Mouse (Mus musculus) forebrain, embryonic 15.5 days (tissue): Measurements from ENCODE around the gene Crlf3. TPM values are rescaled to one million over a fixed set of nuclear protein-coding genes. Genes with fewer than 3 reads are reported as not detected.
"Not testable (repeated sequence)": the region's sequence is repeated elsewhere in the genome, so short reads cannot be mapped to it uniquely, and the experiment has no call there.

Experiments
- ATAC-seq: fragments of 200-750 bp; cut with Nextera tagmentation; replicated peaks from 2 replicates; pipeline ENCODE4 v1.8.0; 2017; ENCODE audit warnings: mild to moderate bottlenecking, moderate TSS enrichment, moderate library complexity
- H3K27ac ChIP-seq: fragments of 300-500 bp; sonication (generic); replicated peaks from 2 replicates; pipeline ENCODE4 v1.5.1; 2015; ENCODE audit warnings: mild to moderate bottlenecking, inconsistent platforms
- H3K27me3 ChIP-seq: fragments of 300-500 bp; sonication (generic); 2 replicates; pipeline ENCODE4 v1.6.1; 2015; ENCODE audit warnings: inconsistent platforms
- H3K36me3 ChIP-seq: fragments of 300-500 bp; sonication (generic); 2 replicates; pipeline ENCODE4 v1.6.1; 2015; ENCODE audit warnings: mild to moderate bottlenecking, inconsistent platforms
- H3K4me1 ChIP-seq: fragments of 300-500 bp; sonication (generic); 2 replicates; pipeline ENCODE4 v1.6.1; 2015; ENCODE audit warnings: inconsistent platforms
- H3K4me2 ChIP-seq: fragments of 300-500 bp; sonication (generic); replicated peaks from 2 replicates; pipeline ENCODE4 v1.6.1; 2015; ENCODE audit warnings: mild to moderate bottlenecking, inconsistent platforms
- H3K4me3 ChIP-seq: fragments of 300-500 bp; sonication (generic); 2 replicates; pipeline ENCODE4 v1.5.1; 2015; ENCODE audit warnings: mild to moderate bottlenecking, inconsistent platforms
- H3K9ac ChIP-seq: fragments of 300-500 bp; sonication (generic); replicated peaks from 2 replicates; pipeline ENCODE4 v1.6.1; 2015; ENCODE audit warnings: mild to moderate bottlenecking, inconsistent platforms
- H3K9me3 ChIP-seq: fragments of 300-500 bp; sonication (generic); 2 replicates; pipeline ENCODE4 v1.6.1; 2016; ENCODE audit warnings: inconsistent platforms
- WGBS: fragments of 180-500 bp; shearing (Covaris S2); methylation state at CpG from one replicate; pipeline ENCODE4 v1.1.7; 2015; ENCODE audit warnings: mixed read lengths; 5-methylcytosine and 5-hydroxymethylcytosine counted together
- polyA plus RNA-seq: library from polyadenylated mRNA; unstranded; fragments of >200 nt; fragmentation: Nextera tagmentation; extraction: Ambion mirVana; gene quantifications from 2 replicates; pipeline ENCODE4 v1.2.1, GENCODE M21; 2015

Crlf3 gene
- polyA plus RNA-seq, 1 experiment from 2014 or later, result 19.6 TPM

DNA sequence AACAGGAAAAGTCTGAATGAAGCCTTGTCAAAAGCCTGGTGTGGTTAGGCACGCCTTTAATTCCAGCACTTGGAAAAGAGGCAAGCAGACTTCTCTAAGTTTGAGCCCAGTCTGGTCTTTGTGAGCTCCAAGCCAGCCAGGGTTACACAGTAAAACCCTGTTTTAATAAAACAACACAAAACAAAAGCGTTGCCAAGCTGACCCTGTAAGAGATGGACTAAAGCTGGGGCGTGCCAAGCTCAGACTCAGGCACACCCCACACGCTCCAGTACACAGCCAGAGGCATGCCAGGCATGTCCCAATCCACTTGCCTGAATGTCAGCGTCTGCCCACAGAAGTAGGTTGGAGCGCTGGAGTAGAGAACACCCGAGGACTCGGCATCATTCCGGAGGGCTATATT lies 24.6 kb downstream of the Crlf3 start:
- Histone ChIP-seq H3K27ac (no peak overlapping the region), H3K27me3 (no peaks in the 10 kb centered on the region), H3K9me3 (no peaks in the 10 kb centered on the region), H3K4me1 (no peaks in the 10 kb centered on the region), H3K36me3 (peaks cover 15% of the 10 kb centered on the region), H3K4me2 (no peak overlapping the region), H3K4me3 (no peak overlapping the region), H3K9ac (no peak overlapping the region)
- 87% methylated on average over 9 of the region's 9 CpGs for WGBS
- no peak for ATAC-seq

DNA sequence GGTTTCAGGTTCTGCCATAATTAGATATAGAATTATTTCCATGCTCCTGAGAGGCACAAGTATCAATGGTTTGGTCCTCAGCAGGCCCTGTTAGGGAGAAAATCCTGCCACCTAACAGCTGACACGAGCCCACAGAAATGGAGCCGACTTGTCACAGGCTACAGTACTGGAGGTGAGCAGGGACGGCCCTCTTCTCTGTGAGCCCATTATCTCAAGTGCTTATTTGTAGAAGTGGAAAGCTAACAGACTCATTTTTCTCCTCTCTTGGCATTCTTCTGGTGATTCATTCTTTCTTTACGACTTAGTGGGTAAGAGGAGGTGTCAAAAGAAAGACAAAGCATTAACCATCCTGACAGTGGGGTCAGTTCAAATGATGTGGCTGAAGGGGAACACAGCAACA lies 26.1 kb downstream of the Crlf3 start:
- H3K4me3 ChIP-seq, result no peak overlapping the region

DNA sequence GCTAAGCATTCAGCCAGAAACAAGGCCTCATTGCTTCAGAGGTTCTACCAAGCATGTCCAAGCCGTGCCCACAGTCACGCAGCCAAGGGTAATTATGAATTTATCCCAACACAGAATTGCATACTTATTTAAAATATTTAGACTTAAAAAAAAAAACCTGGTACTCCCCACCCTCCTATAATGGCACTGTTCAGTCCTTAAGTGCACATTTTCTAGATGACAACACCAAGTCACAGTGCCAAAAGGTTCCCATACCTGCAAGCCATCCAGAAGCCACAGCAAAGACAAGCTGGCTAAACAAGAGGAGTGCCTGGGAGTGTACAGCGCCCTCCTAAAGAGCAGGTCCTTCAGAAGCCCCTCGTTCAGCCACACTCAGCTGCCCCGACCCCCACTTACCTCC lies 27.6 kb downstream of the Crlf3 start:
- 93% methylated on average over 5 of the region's 5 CpGs for WGBS
- H3K4me3 ChIP-seq, result no peak overlapping the region
- no peaks in the 10 kb centered on the region for H3K27me3 ChIP-seq
- H3K4me1 ChIP-seq, result no peaks in the 10 kb centered on the region
- H3K9ac ChIP-seq, result no peak overlapping the region
- H3K36me3 ChIP-seq, result peaks cover 15% of the 10 kb centered on the region
- H3K4me2 ChIP-seq, result no peak overlapping the region
- no peak for ATAC-seq
- H3K9me3 ChIP-seq, result no peaks in the 10 kb centered on the region
- H3K27ac ChIP-seq, result no peak overlapping the region

More for the DNA sequence above, 26.1 kb downstream of the Crlf3 start:
- Histone ChIP-seq H3K9me3 (no peaks in the 10 kb centered on the region), H3K9ac (no peak overlapping the region), H3K36me3 (peaks cover 15% of the 10 kb centered on the region), H3K27ac (no peak overlapping the region), H3K4me2 (no peak overlapping the region), H3K4me1 (no peaks in the 10 kb centered on the region), H3K27me3 (no peaks in the 10 kb centered on the region)
- ATAC-seq, result no peak
- 76% methylated on average over 4 of the region's 4 CpGs for WGBS

DNA sequence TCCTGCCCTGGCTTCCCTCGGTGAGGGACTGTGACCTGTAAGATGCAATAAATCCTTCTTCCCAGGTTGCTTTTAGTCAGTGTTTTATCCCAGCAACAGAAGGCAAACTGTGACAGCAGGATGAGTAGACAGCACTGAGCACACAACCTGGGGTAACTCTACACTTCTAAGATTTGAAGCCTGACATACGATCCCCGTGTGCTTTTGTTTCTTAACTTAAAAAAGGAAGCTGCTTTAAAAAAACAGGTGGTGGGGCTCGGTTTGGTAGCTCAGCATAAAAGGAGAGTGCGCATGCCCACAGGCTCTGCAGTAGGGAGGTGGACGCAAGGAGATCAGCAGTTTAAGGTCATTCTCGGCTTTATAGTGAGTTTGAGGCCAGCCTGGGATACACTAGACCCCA lies 28.3 kb downstream of the Crlf3 start:
- Histone ChIP-seq H3K9ac (no peak overlapping the region), H3K4me1 (no peaks in the 10 kb centered on the region), H3K4me3 (no peak overlapping the region), H3K9me3 (no peaks in the 10 kb centered on the region), H3K27me3 (no peaks in the 10 kb centered on the region), H3K36me3 (peaks cover 13% of the 10 kb centered on the region), H3K4me2 (no peak overlapping the region), H3K27ac (no peak overlapping the region)
- ATAC-seq, result no peak
- WGBS, result 81% methylated on average over 7 of the region's 7 CpGs

DNA sequence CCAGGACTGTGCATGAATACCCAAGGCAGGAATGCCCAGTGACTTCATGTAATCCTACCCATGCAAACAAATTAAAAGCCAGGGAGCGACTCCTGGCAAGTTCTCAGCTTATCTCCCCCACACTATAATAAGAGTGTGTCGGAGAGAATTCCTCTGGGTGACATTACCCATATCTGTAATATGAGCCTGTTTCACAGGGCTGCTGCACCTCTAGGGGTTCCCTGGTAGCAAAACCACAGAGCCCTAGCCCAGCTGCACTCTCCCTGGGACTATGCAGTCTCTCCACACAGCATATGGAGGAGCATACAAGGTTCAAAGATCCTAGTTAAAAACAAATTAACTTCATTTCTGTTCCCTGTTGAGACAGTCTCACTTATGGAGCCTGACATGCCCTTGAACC lies 30.7 kb downstream of the Crlf3 start:
- no peak for ATAC-seq
- no peaks in the 10 kb centered on the region for H3K4me1 ChIP-seq
- no peak overlapping the region for H3K4me3 ChIP-seq
- H3K36me3 ChIP-seq, result 0 out of 2 replicates have a peak, but pooled peaks cover 4% of the 10 kb centered on the region
- no peaks in the 10 kb centered on the region for H3K27me3 ChIP-seq
- no peak overlapping the region for H3K27ac ChIP-seq
- no peaks in the 10 kb centered on the region for H3K9me3 ChIP-seq
- H3K9ac ChIP-seq, result no peak overlapping the region
- H3K4me2 ChIP-seq, result no peak overlapping the region
- WGBS, result 83% methylated on average over 2 of the region's 2 CpGs

DNA sequence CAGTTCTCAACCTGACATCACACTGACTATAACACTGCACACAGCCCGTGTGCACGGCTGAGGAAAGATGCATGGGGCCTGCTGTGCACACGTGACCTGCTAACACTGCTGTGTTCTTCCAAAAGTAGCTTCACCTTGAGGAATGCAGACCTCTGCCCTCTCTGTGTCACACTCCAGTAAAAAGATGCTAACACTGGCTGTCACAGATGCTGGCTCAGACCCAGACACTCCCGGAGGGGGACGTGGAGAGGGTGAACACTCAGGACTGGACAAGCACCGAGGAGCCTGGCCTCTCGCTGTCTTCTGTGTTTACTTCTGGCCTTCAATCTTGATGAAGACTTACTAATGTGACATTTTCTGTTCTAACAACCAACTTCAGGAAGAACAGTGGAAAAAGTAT lies 33.9 kb downstream of the Crlf3 start:
- Histone ChIP-seq H3K4me2 (no peak overlapping the region), H3K4me1 (no peaks in the 10 kb centered on the region), H3K9me3 (no peaks in the 10 kb centered on the region), H3K4me3 (no peak overlapping the region), H3K36me3 (0 out of 2 replicates have a peak, but pooled peaks cover 4% of the 10 kb centered on the region), H3K9ac (no peak overlapping the region), H3K27me3 (no peaks in the 10 kb centered on the region), H3K27ac (no peak overlapping the region)
- ATAC-seq, result no peak
- WGBS, result 88% methylated on average over 7 of the region's 7 CpGs

DNA sequence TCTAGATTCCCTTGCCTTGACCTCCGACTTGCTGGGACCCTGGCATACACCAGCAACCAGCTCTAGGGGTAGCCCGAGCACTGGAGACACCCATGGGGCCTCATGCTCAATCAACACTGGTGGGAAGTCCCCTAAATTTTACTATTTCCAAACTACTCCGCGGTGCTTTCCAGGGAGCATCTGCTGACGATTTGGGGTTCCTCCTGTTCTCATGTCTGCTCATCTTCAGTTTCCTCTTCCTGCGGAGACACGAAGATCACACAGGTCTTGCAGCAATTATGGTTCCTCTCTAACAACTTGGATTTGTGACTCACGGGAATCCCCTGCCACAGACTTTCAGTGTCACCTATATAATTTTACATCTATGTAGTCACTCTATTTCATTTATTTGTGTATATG lies 37.4 kb downstream of the Crlf3 start:
- Histone ChIP-seq H3K27me3 (no peaks in the 10 kb centered on the region), H3K4me2 (no peak overlapping the region), H3K9ac (no peak overlapping the region), H3K9me3 (no peaks in the 10 kb centered on the region), H3K4me1 (no peaks in the 10 kb centered on the region), H3K27ac (no peak overlapping the region), H3K36me3 (0 out of 2 replicates have a peak, but pooled peaks cover 4% of the 10 kb centered on the region), H3K4me3 (no peak overlapping the region)
- no peak for ATAC-seq
- 87% methylated on average over 8 of the region's 8 CpGs for WGBS

DNA sequence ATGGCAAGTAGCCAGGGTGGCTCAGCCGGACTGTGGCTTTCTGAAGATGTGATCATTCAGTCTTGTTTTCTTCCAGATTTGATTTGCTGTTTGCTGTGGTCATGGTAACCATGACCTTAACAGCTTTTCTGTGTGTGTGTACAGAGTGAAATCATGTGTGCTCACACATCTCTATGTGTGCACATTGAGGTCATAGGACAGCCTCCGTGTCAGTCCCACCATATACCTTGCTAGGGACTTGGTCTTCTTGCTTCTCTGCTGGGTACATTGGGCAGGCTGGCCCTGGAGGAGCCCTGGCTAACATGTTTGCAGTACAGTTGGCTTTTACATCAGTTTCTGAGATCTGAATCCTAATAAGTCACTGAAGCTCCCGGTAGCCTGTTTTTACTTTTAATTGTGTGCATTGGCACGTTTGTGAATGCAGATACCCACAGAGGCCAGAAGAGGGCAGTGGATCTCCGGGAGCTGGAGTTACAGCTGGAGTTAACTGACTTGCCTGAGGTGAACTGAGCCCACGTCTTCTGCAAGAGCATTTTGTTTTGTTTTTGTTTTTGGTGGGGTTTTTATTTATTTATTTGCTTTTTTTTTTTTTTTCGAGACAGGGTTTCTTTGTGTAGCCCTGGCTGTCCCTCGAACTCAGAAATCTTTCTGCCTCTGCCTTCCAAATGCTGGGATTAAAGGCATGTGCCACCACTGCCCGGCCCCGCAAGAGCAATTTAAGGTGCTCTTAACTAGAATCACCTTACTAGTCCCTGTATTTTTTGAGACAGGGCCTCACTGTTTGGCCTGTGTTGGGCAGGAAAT lies 38.0 kb downstream of the Crlf3 start:
- H3K27ac ChIP-seq, result no peak overlapping the region
- H3K27me3 ChIP-seq, result no peaks in the 10 kb centered on the region
- no peak overlapping the region for H3K9ac ChIP-seq
- WGBS, result 56% methylated on average over 10 of the region's 10 CpGs
- H3K4me1 ChIP-seq, result no peaks in the 10 kb centered on the region
- no peak overlapping the region for H3K4me2 ChIP-seq
- no peak for ATAC-seq
- no peak overlapping the region for H3K4me3 ChIP-seq
- no peaks in the 10 kb centered on the region for H3K9me3 ChIP-seq
- H3K36me3 ChIP-seq, result 0 out of 2 replicates have a peak, but pooled peaks cover 4% of the 10 kb centered on the region

DNA sequence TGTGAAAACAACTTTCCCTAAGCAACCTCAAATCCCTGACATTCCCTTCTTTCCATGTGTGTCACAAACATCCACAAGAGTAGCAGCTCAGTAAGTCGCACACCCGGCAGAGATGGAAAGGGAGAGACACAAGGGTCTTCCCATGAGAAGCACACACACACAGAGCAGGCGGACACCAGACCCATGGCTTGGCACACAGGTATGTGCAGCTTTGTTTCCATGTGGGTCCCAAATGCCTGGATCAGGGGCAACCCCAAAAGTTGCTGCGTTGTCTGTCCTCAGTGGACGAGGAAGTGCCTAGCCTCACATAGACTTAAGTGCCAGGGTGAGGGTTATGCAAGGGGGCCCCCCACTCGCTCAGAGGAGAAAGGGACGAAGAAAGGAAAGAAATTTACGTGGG lies 43.3 kb downstream of the Crlf3 start:
- no peaks in the 10 kb centered on the region for H3K27me3 ChIP-seq
- peaks cover 24% of the 10 kb centered on the region for H3K36me3 ChIP-seq
- no peak overlapping the region for H3K4me3 ChIP-seq
- no peaks in the 10 kb centered on the region for H3K4me1 ChIP-seq
- no peak for ATAC-seq
- no peak overlapping the region for H3K4me2 ChIP-seq
- H3K9me3 ChIP-seq, result no peaks in the 10 kb centered on the region
- no peak overlapping the region for H3K27ac ChIP-seq
- 80% methylated on average over 8 of the region's 8 CpGs for WGBS
- H3K9ac ChIP-seq, result no peak overlapping the region

DNA sequence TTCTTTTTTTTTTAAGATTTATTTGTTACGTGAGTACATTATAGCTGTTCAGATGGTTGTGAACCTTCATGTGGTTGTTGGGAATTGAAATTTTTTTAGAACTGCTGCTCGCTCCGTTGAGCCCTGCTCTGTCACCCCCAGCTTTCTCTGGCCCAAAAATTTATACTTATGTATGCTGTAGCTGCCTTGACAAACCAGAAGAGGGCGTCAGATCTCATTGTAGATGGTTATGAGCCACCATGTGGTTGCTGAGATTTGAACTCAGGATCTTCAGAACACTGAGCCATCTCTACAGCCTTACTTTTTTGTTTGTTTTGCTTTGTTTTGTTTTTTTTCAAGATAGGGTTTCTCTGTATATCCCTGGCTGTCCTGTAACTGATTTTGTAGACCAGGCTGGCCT lies 59.5 kb downstream of the Crlf3 start:
- Histone ChIP-seq H3K36me3 (peaks cover 73% of the 10 kb centered on the region), H3K4me2 (no peak overlapping the region), H3K9me3 (no peaks in the 10 kb centered on the region), H3K27me3 (no peaks in the 10 kb centered on the region), H3K27ac (no peak overlapping the region), H3K4me1 (no peaks in the 10 kb centered on the region), H3K9ac (no peak overlapping the region), H3K4me3 (no peak overlapping the region)
- WGBS, result 91% methylated on average over 4 of the region's 4 CpGs
- ATAC-seq, result no peak

DNA sequence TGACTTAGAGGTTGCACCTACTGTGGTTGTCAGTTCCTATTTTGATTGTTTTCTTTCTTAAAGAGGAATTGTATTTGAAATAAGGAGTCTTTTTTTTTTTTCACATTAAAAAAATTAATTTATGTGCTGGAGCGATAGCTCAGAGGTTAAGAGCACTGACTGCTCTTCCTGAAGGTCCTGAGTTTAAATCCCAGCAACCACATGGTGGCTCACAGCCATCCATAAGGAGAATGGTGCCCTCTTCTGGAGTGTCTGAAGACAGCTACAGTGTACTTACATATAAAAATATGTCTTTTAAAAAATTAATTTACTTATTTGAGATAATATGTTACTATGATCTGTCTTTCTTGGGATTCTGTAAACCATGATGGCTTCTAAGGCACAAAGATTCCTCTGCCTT lies 61.0 kb downstream of the Crlf3 start:
- H3K27me3 ChIP-seq, result no peaks in the 10 kb centered on the region
- no peak for ATAC-seq

DNA sequence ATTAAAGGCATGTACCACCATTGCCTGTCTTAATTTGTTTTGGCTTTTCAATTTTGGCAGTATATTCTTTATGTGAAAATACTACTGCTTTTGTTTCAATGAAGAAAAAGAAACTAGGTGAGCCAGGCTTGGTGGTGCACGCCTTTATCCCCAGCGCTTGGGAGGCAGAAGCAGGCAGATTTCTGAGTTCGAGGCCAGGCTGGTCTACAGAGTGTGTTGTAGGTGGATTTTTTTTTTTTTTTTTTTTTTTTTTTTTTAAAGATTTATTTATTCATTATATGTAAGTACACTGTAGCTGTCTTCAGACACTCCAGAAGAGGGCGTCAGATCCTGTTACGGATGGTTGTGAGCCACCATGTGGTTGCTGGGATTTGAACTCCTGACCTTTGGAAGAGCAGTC lies 64.3 kb downstream of the Crlf3 start:
- not testable (repeated sequence) for ATAC-seq, H3K4me1 ChIP-seq, H3K4me3 ChIP-seq, H3K9ac ChIP-seq, H3K9me3 ChIP-seq, H3K4me2 ChIP-seq, H3K27me3 ChIP-seq, H3K27ac ChIP-seq
- H3K36me3 ChIP-seq, result peaks cover 72% of the 10 kb centered on the region
- WGBS, result 94% methylated on average over 5 of the region's 5 CpGs

More for the DNA sequence above, 61.0 kb downstream of the Crlf3 start:
- Histone ChIP-seq H3K9ac (no peak overlapping the region), H3K4me1 (no peaks in the 10 kb centered on the region), H3K36me3 (peaks cover 72% of the 10 kb centered on the region), H3K4me3 (no peak overlapping the region), H3K9me3 (no peaks in the 10 kb centered on the region), H3K27ac (no peak overlapping the region), H3K4me2 (no peak overlapping the region)
- whole genome bisulfite sequencing, result 93% methylated on average over 1 of the region's 1 CpGs
